Mouse (Mus musculus): ENCODE results near the gene Prickle2.
A peak's percentile ranks its signal among the peaks of the same experiment; 100 is the strongest.

Prickle2 gene

DNA sequence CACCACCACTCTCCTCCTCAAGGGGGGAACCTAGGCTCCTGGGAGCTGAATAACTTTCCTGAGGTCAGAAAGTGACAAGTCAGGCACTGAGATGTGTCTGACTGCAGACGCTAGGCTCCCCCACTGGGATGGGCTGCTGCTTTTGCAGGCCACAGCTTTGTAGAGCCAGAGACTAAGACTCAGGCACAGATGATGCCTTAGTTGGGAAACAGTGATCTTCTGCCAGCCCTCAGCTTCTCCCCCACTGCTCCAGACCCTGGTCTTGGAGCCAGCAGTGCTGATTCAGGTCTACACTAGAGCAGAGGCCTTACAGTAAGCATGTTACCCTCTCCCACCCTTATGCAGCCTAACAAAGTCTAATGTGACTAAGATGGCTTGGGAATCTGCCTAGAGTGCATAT is 254.5 kb downstream of the Prickle2 start:
- no peak for DNase-seq (ENCODE audit: low spot score in 2 of 2)

DNA sequence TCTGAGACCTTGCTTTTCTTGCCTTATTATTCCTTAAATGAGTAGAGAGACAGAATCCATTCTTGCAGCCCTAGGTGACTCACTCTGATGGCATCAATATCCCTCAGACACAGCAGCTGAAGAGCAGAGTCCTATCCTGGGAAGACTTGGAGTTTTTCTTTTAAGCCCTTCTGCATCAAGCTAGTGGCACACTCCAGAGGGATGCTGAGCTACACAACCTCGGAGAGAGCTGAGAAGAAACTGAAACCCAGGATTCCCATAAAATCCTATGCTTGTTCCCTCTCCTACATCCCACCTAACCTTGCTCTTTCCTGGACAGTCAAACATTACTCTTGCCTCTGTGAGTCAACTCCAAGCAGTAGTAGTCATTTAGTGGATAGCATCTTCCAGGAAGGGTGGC is 256.0 kb downstream of the Prickle2 start:
- no peak for DNase-seq (ENCODE audit: low spot score in 2 of 2)

DNA sequence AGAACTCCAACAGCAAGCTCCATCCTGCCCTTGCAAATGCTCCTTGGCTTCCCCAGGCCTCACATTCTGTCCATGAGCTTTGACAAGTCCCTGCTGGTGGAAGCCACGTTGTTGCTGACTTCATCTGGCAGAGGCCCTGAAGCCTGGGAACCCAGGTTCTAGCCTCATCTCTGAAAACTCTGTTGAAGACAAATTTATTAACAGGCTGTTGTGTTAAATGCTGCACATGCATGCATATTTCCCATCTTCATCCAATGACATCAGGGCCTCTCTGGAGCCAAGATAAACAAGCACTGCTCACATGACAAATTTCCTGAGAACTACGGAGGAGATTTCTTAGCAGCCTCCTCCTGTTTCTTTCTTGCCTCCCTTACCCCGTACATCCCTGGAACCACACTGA is 259.3 kb downstream of the Prickle2 start:
- no peak for DNase-seq (ENCODE audit: low spot score in 2 of 2)

DNA sequence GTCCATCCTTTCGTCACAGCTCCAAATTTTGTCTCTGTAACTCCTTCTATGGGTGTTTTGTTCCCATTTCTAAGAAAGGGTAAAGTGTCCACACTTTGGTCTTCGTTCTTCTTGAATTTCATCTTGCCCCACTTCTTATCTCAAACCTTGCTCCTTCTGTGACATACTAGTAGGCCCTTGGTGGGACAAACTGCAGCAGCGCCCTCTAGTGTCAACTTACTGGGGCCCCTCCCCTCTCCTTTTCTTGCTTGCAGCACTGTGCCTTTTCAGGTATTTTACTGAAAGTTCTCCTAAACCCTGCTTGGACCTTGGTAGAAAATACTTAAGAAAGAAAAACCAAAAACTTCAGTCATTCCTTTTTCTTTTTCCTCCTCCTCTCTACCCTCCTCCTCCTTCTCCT is 264.8 kb downstream of the Prickle2 start:
- DNase-seq (ENCODE audit: low spot score in 2 of 2) = no peak

DNA sequence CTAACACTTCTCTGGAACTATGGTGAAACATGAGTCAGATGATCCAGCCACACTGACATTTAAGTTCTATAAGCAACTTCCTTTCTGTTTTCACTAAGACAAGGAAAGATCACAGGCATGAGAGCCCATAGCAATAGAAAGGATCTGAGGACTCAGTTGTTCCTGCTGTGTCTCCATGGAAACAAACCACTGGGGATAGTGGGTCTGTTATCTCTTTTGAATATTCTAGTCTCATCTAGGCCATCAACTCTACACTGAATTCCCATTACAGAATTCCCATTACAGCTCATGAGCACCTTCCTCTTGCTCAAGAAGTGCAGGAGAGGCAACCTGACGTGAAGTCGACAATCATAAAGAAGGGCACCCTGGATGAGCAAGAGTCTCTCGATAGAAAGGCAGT is 265.7 kb downstream of the Prickle2 start:
- DNase-seq (ENCODE audit: low spot score in 2 of 2) = no peak

DNA sequence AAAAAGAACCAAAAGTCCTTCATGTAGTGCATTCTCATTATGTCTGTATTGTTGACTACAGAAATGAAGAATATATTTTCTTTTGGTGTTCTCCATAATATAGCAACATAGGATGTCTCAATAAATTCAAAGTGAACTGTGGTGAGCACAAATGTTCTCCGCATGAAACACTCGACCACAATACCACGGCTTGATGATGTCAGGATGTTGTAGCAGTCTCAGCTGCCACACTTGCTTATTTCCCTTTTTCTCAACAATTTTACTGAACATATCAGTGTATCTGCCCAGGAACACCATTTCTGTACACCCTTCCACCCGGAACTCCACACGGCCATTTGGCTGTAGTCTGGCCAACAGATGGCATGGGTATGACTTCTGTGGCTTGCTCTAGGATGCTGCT is 273.8 kb downstream of the Prickle2 start:
- no peak for DNase-seq (ENCODE audit: low spot score in 2 of 2)

DNA sequence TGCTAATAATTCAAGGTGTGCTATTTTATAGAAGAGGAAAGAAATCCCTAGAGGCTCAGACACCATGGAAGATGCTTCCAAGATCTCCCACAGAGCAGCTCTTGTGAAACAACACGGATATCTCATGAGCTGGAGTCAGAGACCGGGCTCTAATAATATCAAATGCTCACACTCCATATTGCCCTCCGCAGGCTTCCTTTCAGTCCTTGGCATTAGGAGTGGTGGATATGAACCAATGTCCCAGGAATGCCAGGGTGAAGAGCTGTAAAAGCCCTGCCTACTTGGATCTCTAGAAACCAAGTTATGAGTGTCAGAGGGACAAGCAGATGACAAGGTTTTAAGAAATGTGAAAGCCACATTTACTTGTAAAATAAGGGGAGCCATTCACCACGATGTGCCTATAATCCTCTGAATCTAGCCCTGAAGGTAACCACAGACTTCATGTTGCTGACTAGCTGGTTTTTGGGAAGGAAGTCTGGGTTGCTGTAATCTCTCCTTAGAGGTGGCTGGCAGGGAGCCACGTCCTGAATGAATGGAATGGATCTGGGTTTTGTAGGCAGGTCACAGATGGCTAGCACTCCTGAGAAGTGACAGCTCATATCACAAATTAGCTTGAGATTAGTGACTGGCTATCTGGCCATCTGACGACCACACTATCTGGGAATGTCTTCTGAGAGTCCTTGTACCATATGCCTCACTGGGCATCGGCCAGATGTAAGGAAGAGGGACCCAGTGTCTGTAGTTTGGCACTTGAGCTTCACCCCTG is 278.4 kb downstream of the Prickle2 start:
- no peak for DNase-seq (ENCODE audit: low spot score in 2 of 2)

DNA sequence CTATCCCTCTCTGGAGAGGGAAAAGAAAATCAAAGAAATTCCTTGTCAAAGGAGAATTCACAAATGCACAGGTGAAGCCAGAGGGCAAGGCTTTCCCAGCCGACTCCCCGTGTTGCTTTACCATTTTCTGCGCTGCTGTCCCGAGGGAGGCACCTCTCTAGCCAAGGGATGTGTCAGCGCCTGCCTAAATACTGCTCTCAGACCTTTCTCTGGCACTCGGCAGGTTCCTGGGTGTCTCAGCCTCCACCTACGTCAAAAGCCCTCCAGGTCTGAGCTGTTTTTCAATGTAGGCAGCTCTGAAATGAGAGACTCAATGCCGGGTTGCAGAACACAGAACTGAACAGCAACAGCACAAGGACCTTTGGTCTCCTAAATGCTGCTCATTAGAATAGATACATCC is 280.1 kb downstream of the Prickle2 start:
- no peak for DNase-seq (ENCODE audit: low spot score in 2 of 2)

DNA sequence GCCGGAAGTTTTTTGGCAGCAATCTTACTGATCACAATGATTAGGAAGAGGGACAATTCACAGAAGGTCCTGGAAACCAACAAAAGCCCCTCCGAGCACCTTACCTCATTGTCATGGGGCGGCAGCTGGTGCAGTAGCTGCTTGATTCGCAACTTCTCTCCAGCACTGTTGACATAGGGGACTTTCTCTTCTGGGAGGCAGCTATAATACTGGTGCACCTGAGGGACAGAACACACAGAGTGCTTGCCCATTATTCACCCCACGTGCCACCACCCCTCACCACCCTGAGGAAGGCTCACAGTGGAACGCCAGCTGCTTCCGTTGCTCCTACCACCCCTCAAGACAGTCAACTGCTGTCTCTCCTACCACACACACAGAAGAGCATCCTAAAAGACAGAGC is 280.5 kb downstream of the Prickle2 start:
- DNase-seq (ENCODE audit: low spot score in 2 of 2) = no peak

DNA sequence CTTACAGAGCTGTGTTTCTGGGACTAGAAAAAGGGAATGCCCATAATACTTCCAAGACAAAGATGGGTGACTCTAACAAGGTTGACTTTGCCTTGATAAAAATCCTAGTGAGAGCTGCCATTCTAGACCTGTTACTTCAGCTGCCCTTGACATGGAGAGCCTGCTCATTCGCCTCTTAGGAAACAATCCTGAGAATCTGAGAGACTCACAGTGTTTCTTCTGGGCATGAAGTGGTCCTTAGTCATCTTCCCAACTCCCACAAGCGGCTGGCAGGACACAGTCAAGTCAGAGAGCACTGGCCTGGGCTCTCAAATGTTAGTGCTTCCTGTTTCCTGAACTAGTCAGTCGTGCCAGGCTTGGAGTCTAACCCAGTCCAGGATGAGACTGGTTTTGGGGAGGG is 281.0 kb downstream of the Prickle2 start:
- no peak for DNase-seq (ENCODE audit: low spot score in 2 of 2)

DNA sequence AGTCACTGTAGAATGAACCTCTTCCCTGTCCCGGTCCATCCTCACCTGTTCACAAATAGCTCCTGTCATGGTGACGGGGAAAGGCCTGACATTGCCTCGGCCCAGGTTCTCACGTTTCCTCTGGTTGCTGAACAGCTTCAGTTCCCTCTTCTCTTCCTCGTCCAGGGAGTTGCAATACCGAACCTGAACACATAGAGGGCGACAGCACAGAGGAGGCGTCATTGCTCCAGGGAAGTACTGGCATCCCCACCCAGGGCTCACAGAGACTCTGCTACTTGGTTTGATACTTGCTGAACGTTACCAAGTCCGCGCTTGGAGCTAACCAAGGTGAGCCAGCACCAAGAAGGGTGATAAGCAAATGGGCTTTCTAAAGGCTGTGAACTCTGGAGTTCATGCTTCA is 283.7 kb downstream of the Prickle2 start:
- DNase-seq (ENCODE audit: low spot score in 2 of 2) = no peak

DNA sequence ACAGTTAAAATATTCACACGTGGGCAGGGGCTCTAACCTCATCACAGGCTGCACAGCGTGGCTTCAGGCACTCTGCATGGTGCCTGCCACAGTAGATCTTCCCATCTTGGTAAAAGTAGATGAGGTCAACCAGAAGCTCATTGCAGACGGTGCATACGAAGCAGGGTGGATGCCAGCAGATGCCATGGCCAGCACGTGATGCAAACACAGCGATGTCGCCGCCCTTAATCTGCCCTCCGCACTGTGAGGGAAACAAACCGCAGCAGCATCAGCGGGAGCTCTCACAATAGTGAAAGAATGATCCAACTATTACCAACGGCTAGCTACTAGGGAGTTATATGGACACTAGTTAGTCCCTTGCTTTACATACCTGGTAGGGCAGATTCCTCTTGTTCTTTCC is 285.8 kb downstream of the Prickle2 start:
- no peak for DNase-seq (ENCODE audit: low spot score in 2 of 2)

DNA sequence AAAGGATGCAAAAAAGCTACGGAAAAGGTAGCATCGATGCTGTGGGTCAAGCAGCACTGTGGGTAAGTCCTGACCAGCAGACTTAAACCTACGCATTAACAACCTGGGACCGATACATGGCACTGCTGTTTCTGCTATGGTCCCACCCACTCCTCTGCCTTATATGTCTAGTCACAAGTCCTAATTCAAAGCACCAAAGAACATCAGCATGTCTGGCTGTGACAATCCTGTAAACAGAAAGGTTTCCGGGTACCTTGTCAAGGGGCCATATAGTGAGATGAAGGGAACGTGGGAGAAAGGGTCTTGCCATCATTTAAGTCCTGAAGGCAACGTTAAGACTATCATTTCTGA is 290.6 kb downstream of the Prickle2 start:
- DNase-seq (ENCODE audit: low spot score in 2 of 2) = no peak

DNA sequence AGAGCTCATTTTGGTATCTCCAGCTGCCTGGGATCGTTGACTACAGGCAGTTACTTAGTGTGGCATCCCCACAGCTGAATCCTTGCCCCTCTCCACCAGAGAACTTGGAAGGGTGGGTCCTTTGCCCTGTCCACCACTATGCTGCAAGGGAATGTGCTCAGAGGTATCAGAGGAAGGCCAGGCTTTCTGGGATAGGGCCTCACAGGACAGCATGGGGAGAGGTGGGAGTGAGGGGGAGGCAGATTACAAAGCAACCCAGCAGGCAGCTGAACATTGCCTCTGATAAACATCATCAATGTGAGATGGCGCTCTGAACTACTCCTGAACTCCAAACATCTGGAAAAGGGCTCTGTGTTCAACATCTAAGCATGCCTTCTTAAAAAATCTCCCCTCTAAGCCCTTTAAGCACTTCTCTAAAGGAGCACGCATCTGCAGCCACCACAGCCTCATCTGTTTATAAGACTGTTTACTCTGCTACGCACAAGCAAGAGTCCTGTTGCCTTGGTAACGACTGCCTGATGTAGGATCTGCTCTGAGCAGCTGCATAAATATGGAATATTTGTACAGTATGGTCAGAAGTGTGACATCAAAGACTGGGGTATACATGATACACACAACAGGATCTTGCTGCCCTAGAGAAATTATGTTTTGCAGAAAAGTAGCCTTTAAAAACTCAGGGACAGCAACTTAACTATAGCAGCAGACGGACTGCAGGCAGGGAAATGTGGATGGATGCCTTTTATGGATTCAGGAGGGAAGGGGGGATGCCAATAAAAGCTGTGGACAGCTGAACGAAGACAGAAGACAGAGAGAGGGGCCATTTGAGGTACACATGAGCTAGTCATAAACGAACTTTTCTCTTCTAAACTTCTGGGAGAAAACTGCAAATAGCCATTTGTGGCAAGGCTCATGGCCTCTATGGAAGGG is 291.2 kb downstream of the Prickle2 start:
- DNase-seq (ENCODE audit: low spot score in 2 of 2) = no peak

DNA sequence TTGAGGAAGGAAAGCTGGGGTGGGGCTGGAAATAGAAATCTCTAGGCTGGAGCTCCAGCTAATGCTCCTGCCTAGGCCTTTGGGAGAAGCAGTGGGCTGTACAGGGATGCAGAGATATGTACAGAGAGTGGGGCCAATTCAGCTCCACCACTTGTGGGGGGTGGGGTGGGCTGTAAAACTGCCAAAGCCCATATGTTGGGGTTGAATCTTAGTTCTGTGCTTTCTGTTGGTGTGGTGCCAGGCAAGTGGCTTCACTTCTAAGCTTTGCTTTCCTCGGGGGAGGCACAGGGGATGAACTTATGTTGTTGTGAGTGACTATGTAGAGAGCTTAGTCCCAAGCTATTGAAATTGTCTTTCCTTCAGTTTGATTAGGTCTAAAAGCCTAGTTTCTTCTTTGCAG is 292.0 kb downstream of the Prickle2 start:
- DNase-seq (ENCODE audit: low spot score in 2 of 2) = no peak

DNA sequence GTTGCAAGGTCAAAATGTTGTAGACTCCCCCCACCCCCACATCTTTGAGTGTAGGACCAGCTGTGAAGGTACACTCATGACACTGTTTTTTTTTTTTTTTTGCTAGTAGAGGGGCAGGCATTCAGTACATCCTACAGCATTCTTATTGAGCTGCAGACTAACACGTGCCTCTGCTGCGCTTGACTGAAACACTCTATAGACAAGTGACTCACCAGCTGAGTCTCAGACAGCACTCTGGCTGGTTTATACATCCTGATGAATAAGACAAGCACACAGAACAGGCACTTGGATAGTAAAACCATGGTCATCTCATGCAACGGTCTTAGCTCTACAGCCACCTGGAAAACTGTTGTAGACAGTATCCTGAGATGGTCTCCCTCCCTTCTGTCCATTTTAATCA is 296.2 kb downstream of the Prickle2 start:
- DNase-seq (ENCODE audit: low spot score in 2 of 2) = no peak

DNA sequence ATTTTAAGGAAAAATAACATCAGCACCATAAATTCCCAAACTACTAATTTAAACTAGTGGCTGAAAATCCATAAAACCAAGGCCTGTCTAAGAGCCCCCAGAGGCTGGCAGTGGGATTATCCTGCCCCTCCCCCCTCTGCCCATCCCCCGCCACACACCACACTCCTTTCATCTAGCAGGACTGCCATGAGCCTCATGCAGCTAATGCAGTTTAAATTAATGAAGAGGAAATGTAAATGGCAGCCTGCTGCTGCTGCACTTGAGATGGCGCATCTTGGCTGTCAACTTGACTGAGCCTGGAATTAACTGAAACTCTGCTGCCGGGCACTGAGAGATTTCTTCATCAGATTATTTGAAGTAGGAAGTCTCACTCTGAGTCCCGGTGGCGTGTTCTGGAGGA is 298.7 kb downstream of the Prickle2 start:
- DNase-seq (ENCODE audit: low spot score in 2 of 2) = no peak

DNA sequence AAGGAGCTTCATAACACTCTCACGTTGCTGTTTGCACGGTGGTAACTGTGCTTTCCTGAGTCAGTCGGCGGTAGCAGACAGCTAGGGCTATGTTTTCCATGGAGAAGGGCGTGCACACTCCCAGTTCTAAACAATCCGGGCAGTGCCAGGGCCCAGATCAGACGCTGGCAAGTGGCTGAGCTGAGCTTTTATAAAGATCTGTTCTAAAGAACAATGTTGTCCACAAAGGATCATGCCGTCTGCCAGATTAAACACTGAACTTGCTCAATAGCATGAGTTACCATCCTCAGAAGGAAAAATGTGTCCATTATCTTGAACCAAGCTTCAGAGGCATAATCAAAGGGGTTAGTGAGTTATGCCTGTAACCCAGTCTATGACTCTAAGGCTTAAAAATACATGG is 300.4 kb downstream of the Prickle2 start:
- DNase-seq (ENCODE audit: low spot score in 2 of 2) = no peak

DNA sequence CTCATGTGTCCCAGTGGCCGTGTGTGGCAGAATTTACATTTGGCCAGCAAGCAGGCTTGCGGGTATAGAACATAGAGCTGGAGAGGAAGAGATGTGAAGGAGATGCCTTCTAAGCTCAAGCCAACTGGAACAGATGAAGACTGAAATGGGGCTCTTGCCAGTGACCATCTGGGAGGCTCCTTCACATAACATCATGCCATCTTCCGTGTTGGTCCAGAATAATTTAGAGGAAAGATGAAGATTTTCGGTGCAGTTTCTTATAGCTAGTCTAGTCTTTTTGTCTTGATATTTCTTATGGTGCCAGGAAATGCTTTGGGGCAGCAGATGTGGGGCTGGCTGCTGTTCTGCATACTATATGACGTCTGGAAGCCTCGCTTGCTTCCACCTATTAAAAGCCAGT is 308.1 kb downstream of the Prickle2 start:
- DNase-seq (ENCODE audit: low spot score in 2 of 2) = peak in 1 of 2 experiments; percentile 61

DNA sequence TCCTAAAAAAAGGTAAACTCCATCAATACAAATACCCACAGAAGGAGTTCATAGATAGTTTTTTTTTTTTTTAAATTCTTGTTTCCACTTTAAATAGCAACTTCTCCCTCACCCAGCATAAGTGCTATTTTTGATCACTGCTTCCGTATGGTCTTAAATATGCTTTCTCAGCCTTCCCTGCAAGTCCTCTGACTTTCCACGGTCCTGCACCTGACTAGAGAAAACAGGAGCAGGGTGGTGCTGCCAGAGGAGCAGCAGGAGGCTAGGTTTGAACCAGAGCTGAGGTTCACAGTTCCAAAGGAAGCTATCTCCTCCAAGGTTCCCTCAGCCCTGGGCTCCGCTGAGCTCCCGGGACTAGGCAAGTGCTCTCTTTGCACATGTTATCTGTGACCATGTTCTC is 310.4 kb downstream of the Prickle2 start:
- no peak for DNase-seq (ENCODE audit: low spot score in 2 of 2)

DNA sequence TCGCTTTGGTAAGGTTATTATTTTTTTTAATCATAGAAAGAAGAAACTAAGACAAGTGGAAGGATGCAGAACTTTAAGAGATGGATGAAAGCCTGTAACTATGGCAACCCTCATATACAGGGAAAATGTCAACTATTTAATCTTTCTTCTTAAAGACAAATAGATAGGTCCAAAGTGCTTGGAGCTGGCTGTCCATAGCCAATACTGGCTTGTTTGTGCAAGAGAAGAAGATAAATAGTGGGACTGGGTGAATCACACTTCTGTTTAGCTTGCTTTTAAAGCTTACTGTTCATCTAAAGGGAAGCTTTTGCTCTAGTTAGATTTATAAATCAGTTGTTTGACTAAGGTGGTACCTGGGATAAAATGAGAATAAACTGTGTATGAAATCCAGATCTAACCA is 310.8 kb downstream of the Prickle2 start:
- DNase-seq (ENCODE audit: low spot score in 2 of 2) = no peak

DNA sequence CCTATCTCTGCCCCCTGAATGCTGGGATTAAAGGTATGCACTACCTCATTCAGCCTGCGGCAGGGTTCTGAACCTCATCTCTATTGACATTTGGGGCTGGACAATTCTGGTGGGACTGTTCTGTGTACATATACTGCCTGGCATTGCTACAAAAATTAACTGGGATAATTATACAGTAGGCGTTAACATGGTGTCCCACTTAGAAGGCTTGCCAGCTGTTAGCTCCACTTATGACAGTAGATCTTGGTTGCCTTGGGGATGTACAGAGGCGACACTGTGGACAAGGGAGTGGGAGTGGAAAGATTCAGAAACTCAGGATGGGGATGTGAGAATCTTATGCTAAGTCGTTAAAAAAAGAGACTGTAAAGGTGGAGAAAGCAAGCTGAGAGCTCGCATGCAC is 311.3 kb downstream of the Prickle2 start:
- peak; percentile 56 to 77 for DNase-seq (ENCODE audit: low spot score in 2 of 2)

DNA sequence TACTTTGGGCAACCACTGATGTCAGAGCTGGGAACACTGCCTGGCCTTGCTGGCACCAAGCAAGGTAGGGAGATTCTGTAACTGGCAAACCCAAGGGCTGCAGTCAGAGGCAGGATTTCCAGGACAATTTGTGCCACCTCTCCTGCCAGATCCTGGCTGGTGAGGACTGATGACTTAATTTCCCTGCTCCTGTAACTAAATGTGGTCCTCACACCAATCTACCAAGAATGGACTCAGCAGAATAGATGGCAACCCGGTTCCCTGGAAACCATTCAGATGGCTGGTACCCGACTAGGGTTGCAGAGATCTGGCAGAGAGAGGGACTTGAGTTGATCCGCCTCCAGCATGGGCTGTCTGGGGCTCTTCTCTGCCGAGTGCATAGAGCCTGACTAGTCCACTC is 315.6 kb downstream of the Prickle2 start:
- no peak for DNase-seq (ENCODE audit: low spot score in 2 of 2)
